Mouse (Mus musculus) right cerebral cortex, adult 18-20 months (tissue): Measurements from ENCODE around the gene Dhdh.
A peak's percentile ranks its signal among the peaks of the same experiment; 100 is the strongest.
"Not testable (repeated sequence)": the region's sequence is repeated elsewhere in the genome, so short reads cannot be mapped to it uniquely, and the experiment has no call there.

ENCODE experiments used
- DNase-seq: peaks from one replicate; pipeline ENCODE4 v3.0.0; 2022; ENCODE audit warnings: mixed read lengths

Gene Dhdh

DNA sequence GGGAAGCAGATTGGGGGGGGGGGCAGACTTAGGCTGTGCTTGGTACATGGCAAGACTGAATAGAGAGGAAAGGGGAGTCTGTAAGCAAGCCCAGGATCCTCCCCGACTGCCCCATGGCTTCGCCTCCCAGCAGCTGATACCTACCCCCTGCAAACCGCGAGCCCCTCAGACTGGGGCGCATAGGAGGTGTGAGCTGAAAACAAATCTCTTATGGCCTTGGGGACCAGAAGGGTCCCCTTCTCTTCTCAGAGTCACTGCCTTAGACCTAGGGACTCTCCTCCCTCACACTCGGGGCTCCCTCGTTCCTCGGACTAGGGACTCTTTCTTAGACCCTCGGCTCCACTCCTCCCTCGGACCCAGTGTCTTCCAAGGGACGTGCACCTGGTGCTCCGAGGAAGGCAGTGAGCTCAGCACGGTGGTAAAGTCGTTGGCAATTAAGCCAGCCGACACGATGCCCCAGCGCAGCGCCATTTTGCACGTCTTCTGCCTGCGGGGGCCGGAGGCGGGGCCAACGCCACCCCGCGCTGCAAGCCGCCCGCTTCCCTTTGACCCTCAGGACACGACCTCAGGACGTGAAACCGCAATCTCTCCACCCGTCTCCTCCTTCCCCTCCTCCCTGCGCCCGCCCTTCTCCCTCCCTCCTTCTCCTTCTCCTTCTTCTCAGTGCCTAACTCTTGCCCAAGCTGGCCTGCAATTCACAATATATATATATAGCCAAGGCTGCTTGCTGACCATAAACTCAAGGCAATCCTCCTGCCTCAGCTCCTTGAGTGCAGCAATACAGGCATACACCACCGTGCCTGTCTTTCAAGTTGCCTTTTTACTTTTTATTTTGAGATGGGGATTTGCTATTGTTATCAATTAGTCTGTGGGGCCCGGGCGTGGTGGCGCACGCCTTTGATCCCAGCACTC lies at the start of gene Dhdh:
Gene Dhdh, minus strand, starts transcription at position 513 of the 912 bp plus-strand sequence.
- peak; percentile 39 for DNase-seq

DNA sequence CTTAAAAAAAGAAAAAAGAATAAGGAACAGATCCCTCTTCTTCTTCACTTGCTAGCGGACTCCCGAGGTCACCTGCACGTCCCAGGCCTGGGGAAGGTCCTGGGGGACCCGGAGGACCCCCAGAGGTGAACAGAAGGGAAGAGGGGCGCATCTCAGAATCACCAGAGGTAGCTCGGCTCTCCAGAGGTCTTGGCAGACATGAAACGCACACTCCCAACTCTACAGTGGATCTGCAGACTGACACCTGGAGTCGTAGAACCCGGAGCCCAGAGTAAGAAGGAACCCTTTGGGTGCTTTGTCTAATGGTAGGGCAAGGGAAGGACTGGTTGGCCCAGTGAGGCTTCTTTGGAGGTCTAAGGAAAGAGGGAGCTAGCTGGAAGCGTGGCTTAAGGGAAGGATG lies 49.0 kb upstream of the Dhdh start:
- no peak for DNase-seq

DNA sequence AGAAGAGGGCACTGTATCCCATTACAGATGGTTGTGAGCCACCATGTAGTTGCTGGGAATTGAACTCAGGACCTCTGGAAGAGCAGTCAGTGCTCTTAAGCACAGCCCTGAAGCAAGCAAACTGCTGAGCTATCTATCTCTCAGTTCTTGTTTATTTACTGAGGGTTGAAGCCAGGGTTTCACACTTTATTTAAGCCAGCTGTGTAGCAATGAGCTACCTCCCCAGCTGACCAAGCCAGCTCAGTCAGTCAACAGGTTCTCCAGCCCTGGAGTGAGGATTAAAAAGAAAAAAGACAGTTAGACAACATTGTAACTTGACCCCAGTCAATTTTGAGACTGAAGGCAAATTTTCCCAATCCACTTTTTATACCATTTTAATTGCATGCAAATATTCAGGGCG lies 47.1 kb upstream of the Dhdh start:
- DNase-seq = no peak

DNA sequence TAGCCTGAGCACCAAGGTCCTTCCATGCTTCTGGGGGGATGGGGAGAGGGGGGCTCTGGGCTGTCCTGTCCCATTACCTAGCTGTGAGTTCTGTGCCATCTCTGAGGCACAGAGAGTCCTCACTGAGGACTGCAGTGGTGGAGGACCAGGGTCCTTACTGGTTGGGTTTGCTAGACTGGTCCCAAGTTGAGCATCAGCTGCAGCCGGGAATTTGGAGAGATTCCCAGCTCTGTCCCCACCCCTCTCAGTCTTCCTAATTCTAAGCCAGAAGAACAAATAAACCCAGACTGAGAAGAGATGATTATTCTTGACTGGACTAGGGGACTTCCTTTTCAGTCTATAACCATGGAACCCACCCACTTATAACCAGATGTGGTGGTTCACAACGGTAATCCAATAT lies 42.0 kb upstream of the Dhdh start:
- DNase-seq = no peak

DNA sequence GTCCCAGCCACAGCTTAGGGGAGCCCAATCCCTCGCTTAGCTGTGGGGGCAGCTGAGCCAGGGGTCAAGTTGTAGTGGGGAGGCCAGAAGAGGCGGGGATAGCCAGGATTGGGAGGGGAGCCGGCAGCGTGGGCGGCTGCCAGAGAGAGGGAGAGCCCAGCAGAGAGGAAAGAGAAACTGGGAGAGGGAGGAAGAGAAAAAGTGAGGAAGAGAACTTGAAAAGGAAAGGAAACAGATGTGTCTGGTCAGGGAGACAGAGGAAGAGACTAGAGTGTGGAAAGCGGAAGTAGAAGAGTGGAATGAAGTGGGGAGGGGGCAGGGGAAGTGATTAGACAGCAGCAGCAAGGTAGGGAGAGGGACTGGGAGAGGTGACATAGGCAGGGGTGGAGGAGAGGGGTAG lies 40.9 kb upstream of the Dhdh start:
- DNase-seq = no peak

DNA sequence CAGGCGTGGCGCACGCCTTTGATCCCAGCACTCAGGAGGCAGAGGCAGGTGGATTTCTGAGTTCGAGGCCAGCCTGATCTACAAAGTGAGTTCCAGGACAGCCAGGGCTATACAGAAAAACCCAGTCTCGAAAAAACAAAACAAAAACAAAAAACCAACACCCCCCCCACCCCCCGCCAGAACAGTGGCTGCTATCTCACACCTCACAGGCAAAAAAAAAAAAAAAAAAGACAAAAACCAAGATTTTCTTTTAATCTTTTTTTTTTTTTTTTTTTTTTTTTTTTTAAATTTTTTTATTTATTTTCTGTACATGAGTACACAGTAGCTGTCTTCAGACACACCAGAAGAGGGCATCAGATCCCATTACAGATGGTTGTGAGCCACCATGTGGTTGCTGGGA lies 38.6 kb upstream of the Dhdh start:
- DNase-seq = not testable (repeated sequence)

DNA sequence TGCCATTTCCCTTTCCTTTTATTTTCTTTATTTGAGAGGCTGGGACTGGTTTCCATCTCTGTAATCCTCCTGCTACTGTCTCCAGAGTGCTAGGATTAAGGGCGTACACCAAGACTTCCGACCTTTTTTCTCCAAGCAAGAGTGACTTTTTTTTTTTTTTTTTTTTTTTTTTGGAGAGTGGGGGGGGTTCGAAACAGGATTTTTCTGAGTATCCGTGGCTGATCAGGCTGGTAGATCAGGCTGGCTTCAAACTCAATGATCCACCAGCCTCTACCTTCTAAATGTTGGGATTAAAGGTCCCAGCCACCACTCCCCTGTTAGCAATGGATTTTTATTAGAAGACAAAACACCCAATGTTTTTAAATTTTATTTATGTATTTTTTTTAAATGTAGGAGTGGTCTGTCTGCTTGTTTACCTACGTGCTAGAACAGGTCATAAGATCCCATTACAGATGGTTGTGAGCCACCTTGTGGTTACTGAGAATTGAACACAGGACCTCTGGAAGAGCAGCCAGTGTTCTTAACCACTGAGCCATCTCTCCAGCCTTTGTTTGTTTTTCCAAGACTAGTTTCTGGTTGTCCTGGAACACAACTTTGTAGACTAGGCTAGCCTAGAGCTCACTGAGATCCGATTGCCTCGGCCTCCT lies 38.0 kb upstream of the Dhdh start:
- no peak for DNase-seq

DNA sequence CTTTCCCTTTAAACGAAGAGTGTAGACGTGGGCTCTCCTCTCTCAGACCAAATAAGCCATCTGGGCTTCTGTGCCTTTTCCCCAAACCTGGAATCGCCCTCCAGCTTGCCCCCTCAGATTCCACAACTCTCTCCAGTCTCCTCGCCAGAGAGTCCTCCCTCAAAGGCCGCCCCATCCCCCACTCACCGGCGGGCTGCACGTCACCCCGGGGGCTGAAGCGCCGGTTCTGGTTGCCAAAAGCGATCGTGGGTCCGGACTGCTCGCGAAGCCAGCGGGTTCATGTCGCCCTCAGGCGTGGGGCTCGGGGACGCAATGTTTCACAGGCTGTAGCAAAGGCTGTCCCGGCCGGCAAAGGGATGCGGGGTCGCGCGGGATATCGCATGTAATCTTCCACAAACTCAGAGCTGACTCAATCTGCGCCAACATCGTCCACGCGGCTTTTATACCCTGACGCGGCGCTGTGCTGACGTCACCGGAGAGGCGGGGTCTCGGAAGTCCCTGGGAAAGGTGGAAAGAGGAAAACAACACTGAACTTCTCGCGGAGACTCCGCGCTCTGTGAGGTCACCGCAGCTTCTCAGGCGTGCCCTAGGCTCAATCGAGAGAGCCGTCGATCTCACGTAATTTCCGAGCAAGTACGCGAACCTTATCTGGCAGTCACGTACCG lies 37.3 kb upstream of the Dhdh start, which contains the start of the genes Ppp1r15a and Plekha4:
Gene Ppp1r15a, minus strand, starts transcription at position 460 of the 665 bp plus-strand sequence.
Gene Plekha4, plus strand, starts transcription at position 522 of the 665 bp plus-strand sequence.
- peak; percentile 93 for DNase-seq

DNA sequence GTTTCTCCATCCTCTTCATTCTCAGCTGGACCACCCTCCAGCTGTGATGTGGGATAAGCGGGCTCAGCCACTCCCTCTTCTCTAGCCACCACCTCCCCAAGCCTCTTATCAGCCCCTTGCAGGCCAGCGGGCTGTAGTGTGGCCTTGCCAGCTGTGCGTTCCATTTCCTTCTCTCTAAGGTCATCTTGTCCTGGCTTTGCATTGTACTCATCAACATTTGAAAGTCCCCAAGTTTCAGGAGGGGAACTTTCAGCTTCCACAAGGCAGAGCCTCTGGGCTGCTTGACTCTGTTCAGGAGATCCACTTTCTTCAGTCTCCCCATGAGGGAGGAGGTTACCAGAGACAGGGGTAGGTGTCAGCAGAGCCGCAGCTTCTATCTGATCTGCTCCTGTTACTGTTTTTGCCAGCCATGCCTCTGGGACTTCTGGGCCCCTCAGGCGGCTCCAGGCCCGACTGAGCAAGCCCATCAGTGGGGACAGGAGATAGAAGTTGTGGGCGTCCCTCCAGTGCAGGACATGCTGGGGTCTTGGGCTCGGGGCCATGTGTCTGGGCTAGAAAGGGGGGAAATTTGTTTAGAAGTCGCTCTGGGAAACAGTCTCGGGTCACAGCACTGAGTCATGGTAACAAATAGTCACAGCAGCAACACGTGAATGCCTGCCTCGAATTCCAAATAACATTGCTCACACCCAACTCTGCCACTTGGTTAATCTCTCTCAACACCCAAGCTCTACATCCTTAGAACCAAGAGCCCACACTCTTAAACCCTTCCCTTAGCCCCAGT lies 36.4 kb upstream of the Dhdh start:
- no peak for DNase-seq

DNA sequence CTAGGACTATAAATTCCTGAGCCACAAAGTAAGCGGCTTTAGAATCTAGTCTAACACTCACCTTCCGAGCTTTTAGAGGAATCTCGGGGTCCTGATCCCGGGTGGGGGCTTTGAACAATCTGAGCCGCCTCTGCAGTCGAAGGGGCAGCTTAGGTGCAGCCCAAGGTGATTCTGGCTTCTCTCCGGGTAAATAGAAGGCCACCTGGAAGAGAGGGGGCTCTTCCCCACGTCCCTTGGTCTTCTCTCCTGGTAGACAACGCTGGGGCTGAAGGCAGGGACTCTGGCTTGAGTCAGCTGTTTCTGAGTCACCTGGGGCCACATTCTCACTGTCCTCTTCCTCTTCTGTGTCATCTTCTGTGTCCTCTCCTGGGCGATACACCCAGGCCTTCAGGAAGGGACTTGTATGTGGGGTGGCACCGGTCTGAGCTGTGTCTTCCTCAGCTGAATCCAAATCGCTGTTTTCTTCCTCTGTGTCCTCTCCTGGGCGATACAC lies 35.1 kb upstream of the Dhdh start:
- no peak for DNase-seq

DNA sequence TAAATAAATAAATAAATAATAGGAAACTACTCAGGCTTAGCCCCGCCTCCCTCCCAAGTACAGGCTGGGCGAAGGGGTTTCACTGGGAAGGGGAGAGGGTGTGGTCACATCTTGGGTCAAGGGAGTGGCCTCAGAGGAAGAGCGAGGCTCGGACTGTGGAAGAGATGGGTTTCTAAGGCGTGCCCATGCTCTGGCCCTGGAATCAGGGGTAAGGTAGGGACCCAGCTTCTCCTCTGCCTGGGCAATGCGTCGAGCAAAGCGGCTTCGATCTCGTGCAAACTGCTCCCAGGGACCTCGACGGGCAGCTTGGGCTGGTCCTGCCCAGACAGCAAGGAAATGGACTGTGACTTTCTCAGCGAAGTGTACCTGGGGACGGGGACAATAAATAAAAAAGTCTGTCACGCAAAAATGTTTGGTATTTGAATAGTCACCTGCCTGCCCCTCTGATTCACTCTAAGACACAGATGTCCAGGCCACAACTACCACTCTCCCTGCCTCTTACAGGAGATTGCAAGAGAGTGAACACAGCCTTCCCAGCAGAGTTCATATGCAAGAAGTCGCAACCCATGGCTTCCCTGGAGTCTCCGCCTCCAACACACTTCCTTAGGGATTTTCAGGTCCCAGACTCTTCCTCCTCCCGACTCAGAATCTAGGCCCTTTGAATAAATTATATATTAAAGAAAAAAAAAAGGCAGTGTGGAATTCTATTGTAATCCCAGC lies 34.5 kb upstream of the Dhdh start:
- DNase-seq = no peak

DNA sequence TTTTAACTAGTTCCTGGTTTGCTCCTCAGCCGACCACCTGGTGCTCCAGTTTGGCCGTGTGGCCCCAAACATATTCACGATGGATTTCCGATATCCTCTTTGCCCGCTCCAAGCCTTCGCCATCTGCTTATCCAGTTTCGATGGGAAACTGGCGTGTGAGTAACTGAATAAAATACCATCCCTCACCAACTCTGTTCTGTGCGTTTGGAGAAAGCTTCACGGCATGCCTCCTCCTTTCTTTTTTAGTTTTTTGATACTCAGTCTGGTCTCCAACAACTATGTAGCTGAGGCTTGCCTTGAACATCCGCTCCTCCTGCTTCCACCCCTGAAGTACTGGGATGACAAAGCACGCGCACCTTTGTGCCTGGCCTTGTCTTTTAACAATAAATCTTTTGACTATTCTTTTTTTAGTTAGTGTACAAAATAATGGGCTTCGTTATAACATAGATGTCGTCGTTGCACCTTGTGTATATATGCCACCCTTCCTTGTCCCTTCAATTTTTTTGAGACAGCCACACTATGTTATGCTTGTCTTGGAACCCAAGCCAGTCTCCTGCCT lies 33.7 kb upstream of the Dhdh start:
- no peak for DNase-seq

DNA sequence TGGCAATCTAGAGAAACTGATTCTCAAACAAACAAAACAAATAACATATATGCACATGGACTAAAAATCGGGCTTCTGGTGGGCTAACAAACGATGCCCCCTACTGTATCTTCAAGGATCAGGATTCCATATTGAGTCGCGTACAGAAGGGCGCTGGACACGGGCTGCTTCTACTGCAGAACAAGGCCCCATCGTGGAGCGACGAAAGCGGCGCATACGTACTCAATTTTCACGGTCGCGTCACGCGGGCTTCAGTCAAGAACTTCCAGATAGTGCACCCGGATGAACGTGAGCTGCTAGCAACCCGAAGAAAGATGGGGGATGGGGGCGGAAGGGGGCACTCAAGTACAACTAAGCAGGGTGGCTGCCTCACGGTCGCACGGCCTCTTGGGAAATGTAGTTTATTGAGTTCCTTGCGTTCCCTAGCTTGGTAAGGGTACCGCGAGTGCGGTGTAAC lies 33.2 kb upstream of the Dhdh start:
- peak; percentile 93 for DNase-seq

DNA sequence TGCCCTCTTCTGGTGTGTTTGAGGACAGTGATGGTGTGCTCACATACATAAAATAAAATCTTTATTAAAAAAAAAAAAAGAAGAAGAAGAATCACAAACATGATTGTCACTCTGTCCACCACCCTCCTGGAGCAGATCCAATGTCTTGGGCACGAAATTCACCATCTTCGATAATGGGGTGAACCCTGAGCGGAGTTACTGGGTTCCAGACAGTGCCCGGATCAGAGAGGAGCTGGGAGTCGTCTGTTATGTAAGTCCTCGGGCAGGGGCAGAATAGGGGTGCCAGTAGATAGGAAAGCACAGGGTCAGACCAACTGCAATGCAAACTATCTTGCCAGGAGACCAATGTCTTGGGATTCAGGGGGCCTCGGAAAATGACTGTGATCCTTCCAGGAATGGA lies 32.0 kb upstream of the Dhdh start:
- DNase-seq = no peak

DNA sequence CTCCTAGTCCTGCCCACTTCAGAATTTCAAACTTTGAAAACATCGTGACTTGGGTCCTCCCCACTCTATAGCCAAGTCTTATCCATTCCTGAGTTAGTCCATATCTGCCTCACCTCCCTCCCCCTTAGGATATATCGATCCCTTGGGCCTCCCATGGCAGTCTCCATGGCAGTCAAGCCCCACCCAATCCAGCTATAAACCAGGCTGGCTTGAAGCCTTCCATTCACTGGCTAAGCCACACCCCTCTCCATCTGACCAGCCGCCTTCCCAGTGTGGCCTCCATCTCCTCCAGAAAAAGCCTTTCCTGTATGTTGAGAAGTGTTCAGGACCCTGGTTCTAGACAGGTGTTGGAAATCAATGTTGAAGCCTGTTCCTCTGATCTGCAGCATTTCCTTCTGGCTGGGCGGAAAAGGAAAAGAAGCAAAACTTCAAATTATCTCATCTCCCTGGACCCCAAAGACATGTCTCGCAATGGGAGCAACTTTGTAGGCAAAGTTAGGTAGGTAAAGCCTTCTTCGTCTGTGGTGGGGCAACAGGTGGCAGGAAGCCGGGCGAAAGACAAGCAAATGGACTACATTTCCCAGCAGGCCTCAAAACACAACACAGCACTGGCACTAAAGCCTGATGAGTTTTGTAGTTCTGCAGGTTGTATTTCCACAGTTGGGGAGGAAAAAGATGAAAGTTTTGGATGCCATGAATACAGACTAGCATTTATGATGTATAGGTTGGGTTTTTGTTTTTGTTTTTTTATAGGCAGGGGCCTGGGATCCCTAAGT lies 30.9 kb upstream of the Dhdh start:
- no peak for DNase-seq

DNA sequence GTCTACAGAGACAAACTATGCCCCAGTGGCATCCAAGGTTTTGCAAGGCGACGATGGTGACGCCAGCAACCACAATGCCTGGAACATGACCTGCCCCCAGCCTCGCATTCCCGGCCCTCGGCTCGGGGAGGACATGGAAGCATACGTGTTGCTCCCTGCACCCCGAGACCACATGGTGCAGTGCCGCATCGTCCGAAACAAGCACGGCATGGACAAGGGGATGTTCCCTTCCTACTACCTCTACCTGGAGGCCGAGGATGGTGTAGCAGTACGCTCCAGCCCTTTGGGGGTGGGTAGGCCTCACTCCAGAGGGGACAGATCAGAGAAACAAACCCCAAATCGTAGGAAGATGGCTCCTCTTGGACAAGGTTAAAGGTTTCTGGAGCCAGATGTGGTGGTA lies 30.0 kb upstream of the Dhdh start:
- no peak for DNase-seq

DNA sequence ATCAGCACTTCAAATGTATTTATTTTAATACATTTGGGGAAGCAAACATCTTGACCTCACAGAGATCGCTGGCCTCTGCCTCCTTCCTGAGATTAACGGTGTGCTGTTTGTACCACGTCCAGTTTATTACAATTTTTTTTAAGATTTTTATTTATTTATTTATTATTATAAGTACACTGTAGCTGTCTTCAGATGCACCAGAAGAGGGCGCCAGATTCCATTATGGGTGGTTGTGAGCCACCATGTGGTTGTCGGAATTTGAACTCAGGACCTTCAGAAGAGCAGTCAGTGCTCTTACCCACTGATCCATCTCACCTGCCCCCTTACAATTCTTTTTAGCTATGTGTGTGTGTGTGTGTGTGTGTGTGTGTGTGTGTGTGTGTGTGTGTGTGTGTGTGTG lies 28.2 kb upstream of the Dhdh start:
- DNase-seq = not testable (repeated sequence)

DNA sequence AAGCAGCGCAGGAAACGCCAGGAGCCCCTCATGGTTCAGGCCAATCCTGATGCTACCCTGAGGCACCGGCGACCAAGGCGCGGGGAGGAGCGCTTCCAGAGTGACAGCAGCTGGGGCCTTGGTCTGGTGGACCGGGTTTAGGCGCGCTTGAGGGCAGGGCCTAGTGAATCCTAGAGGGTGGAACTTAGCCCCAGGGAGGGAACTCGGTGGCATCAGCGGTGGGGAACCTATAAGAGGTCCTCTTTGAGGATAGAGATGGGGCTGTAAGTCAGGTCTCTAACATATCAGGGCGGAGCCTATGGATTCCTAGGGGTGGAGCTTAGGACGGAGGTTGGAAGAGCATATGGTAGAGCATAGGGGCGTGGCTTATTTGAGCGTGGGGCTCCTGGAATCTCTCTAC lies 26.8 kb upstream of the Dhdh start:
- DNase-seq = no peak

DNA sequence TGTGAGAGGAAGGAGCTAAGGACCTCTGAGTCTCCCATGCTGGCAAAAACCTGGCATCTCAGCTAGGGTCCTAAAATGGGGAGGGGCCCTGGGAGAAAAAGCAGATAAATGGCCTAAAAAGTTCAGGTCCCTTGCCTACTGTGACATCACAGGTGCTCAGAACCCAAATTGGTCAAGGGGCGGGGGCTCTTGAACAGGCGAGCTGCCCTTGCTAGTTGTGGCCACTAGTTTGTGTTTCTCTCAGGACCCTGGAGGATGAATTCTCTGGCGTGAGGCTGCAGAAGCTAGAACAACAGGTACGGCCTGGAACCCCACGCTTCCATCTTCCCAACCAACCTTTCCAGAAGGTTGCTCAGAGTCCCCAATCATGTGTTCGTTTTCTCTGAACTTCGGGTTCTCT lies 25.8 kb upstream of the Dhdh start:
- DNase-seq = no peak

DNA sequence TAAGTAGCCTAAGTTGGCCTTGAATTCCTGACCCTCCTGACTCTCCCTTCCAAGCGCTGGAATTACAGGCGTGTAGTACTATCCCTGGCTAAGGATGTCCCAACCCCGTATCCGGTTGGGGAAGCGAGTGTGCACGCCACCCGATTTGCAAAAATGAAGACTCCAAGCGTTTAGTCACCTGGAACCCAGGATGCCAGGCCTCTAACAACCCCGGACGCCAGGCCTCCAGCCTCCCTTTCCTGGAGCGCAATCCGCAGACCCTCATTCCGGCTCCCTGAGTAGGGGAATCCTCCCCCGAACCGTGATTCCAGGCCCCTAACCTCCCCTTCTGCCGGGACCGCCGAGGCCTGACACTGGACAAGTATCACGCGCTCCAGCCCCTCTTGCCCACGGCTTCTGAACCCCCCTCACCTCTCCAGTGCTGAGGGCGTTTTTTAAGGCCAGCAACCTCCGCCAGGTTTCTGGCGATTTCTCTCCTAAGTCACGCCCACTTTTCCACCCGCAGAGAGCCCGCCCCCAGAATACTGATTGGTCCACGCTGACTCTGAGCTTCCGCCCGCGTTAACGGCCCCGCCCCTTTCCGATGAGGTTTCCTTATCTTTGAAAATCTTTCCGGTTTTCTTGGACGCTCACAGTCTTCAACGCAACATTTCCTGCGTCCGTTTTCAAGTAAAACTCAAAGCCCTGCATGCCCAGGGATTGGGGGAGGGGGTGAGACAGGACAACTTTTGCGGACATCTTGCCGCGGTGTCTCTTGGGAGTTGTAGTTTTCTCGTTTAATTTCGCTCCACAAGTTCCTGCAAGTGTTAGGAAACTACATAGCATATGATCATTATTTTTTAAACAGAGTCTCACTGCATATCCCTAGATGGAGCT lies 21.5 kb upstream of the Dhdh start, which contains the start of gene Nucb1:
Gene Nucb1, minus strand, starts transcription at position 495 of the 876 bp plus-strand sequence.
- DNase-seq = peak; percentile 92
